Mouse (Mus musculus): ENCODE measurements around the gene Cbx1.

- TF ChIP-seq CTCF (IDR thresholded peaks at IDR 0.05; ENCODE audit: low read depth) (no peak), EP300 (IDR thresholded peaks at IDR 0.05; ENCODE audit: low read depth) (no peak)
These were observed 25.5 kb downstream of the Cbx1 start for GRCm38 (mm10) chr11:96814443-96814842.

Data from liver, embryonic 14.5 days (tissue).